Mouse (Mus musculus) CH12.LX (cell line): ENCODE data around the gene Slc39a9. TPM values are rescaled to one million over a fixed set of nuclear protein-coding genes. Genes with fewer than 3 reads are reported as not detected.

Experiments
- DNase-seq: peaks from one replicate; pipeline ENCODE4 v3.0.0-alpha.2; 2013; ENCODE audit errors: extremely low read depth
- H3K27ac ChIP-seq: 2 replicates; pipeline ENCODE4 v1.5.1; 2012; ENCODE audit warnings: low read depth, mild to moderate bottlenecking, control low read depth, moderate library complexity; ENCODE audit not compliant: insufficient read depth
- H3K27me3 ChIP-seq: replicated peaks from 2 replicates; pipeline ENCODE3; 2012; ENCODE audit warnings: inconsistent platforms
- H3K36me3 ChIP-seq, 2 experiments: replicated peaks in 1 of 2; 2 replicates each; pipeline versions ENCODE3 to v1.6.1; 2012; ENCODE audit warnings: inconsistent platforms in 1 of 2, low read length in 1 of 2, mild to moderate bottlenecking in 1 of 2, mixed read lengths in 1 of 2, moderate library complexity in 1 of 2; ENCODE audit not compliant: control insufficient read depth in 1 of 2, insufficient read depth in 1 of 2
- H3K4me1 ChIP-seq, 2 experiments: 2 replicates each; pipeline ENCODE4 v1.6.1; 2012; ENCODE audit warnings: inconsistent platforms in 1 of 2, moderate library complexity in 1 of 2; ENCODE audit not compliant: insufficient read depth in 2 of 2, control insufficient read depth in 1 of 2
- H3K4me2 ChIP-seq: 2 replicates; pipeline ENCODE4 v1.6.1; 2012; ENCODE audit warnings: low read depth, mild to moderate bottlenecking, control low read depth; ENCODE audit not compliant: poor library complexity, insufficient read depth, severe bottlenecking
- H3K4me3 ChIP-seq, 3 experiments: fragments of 150-350 bp in 1 of 3; sonication (generic) in 1 of 3; replicated peaks in 1 of 3; 2 replicates each; pipeline versions ENCODE3 to v1.5.1; 2011 to 2012; ENCODE audit warnings: low read depth in 2 of 3, low read length in 2 of 3, mild to moderate bottlenecking in 2 of 3, moderate library complexity in 2 of 3, control low read depth in 1 of 3, improper control_type of control experiment in 1 of 3, inconsistent platforms in 1 of 3, mixed read lengths in 1 of 3; ENCODE audit not compliant: poor library complexity in 1 of 3
- H3K79me2 ChIP-seq: replicated peaks from 2 replicates; pipeline ENCODE4 v1.6.1; 2012; ENCODE audit warnings: mild to moderate bottlenecking, moderate library complexity; ENCODE audit not compliant: control insufficient read depth, poor library complexity, insufficient read depth, severe bottlenecking; ENCODE audit errors: extremely low read depth
- H3K9ac ChIP-seq: 2 replicates; pipeline ENCODE4 v1.6.1; 2012; ENCODE audit warnings: low read depth, mild to moderate bottlenecking, control low read depth, moderate library complexity; ENCODE audit not compliant: insufficient read depth
- H3K9me3 ChIP-seq: replicated peaks from 2 replicates; pipeline ENCODE3; 2012; ENCODE audit warnings: low read length, inconsistent platforms, mixed read lengths
- BHLHE40 ChIP-seq: IDR thresholded peaks from 2 replicates; pipeline ENCODE4 v1.6.1; 2011; ENCODE audit warnings: mild to moderate bottlenecking, low read depth, low read length, improper control_type of control experiment
- CHD1 ChIP-seq: IDR thresholded peaks from 2 replicates; pipeline ENCODE4 v1.6.1; 2012; ENCODE audit warnings: low read depth, low read length, improper control_type of control experiment, inconsistent platforms
- E2F4 ChIP-seq: IDR thresholded peaks from 2 replicates; pipeline ENCODE4 v1.6.1; 2011; ENCODE audit warnings: low read depth, low read length, improper control_type of control experiment; ENCODE audit not compliant: insufficient replicate concordance
- ELF1 ChIP-seq: IDR thresholded peaks from 2 replicates; pipeline ENCODE4 v1.6.1; 2014; ENCODE audit warnings: low read depth, mild to moderate bottlenecking, inconsistent platforms, low read length, improper control_type of control experiment
- ETS1 ChIP-seq: conservative IDR thresholded peaks from 2 replicates; pipeline ENCODE4 v1.6.1; 2012; ENCODE audit warnings: low read depth, mild to moderate bottlenecking, inconsistent platforms, low read length, improper control_type of control experiment, moderate library complexity
- GABPA ChIP-seq: IDR thresholded peaks from 2 replicates; pipeline ENCODE4 v1.6.1; 2012; ENCODE audit warnings: low read depth, low read length, improper control_type of control experiment, inconsistent platforms; ENCODE audit not compliant: insufficient replicate concordance
- HCFC1 ChIP-seq: IDR thresholded peaks from 2 replicates; pipeline ENCODE4 v1.6.1; 2012; ENCODE audit warnings: low read depth, mild to moderate bottlenecking, inconsistent platforms, low read length, improper control_type of control experiment
- IRF4 ChIP-seq: IDR thresholded peaks from 2 replicates; pipeline ENCODE4 v1.6.1; 2014; ENCODE audit warnings: low read depth, mild to moderate bottlenecking, inconsistent platforms, low read length, improper control_type of control experiment
- JUN ChIP-seq: IDR thresholded peaks from 2 replicates; pipeline ENCODE4 v1.6.1; 2011; ENCODE audit warnings: low read depth, mild to moderate bottlenecking, low read length, improper control_type of control experiment, moderate library complexity; ENCODE audit not compliant: insufficient read depth
- JUND ChIP-seq: conservative IDR thresholded peaks from 2 replicates; pipeline ENCODE4 v1.6.1; 2011; ENCODE audit warnings: low read depth, low read length, improper control_type of control experiment
- MAX ChIP-seq: IDR thresholded peaks from 2 replicates; pipeline ENCODE4 v1.6.1; 2011; ENCODE audit warnings: low read length, improper control_type of control experiment
- MYC ChIP-seq: IDR thresholded peaks from 2 replicates; pipeline ENCODE4 v1.6.1; 2011; ENCODE audit warnings: low read depth, mild to moderate bottlenecking, improper control_type of control experiment, low read length
- NELFE ChIP-seq: IDR thresholded peaks from 2 replicates; pipeline ENCODE4 v1.6.1; 2011; ENCODE audit warnings: low read depth, low read length, improper control_type of control experiment
- NRF1 ChIP-seq: IDR thresholded peaks from 2 replicates; pipeline ENCODE4 v1.6.1; 2014; ENCODE audit warnings: low read depth, mild to moderate bottlenecking, inconsistent platforms, low read length, improper control_type of control experiment, moderate library complexity
- PAX5 ChIP-seq: IDR thresholded peaks from 2 replicates; pipeline ENCODE4 v1.6.1; 2012; ENCODE audit warnings: low read length, inconsistent platforms, mixed read lengths
- POLR2A ChIP-seq: IDR thresholded peaks from 2 replicates; pipeline ENCODE4 v1.6.1; 2011; ENCODE audit warnings: low read depth, mild to moderate bottlenecking, improper control_type of control experiment, low read length
- POLR2AphosphoS2 ChIP-seq: IDR thresholded peaks from 2 replicates; pipeline ENCODE4 v1.6.1; 2011; ENCODE audit warnings: low read depth, low read length, improper control_type of control experiment
- RAD21 ChIP-seq: IDR thresholded peaks from 2 replicates; pipeline ENCODE4 v1.6.1; 2011; ENCODE audit warnings: low read depth, mild to moderate bottlenecking, low read length, improper control_type of control experiment, moderate library complexity
- TBP ChIP-seq: conservative IDR thresholded peaks from 2 replicates; pipeline ENCODE4 v1.6.1; 2011; ENCODE audit warnings: low read depth, low read length, improper control_type of control experiment
- TCF12 ChIP-seq: IDR thresholded peaks from 2 replicates; pipeline ENCODE4 v1.6.1; 2014; ENCODE audit warnings: low read depth, mild to moderate bottlenecking, inconsistent platforms, low read length, improper control_type of control experiment
- USF1 ChIP-seq: IDR thresholded peaks from 2 replicates; pipeline ENCODE4 v1.6.1; 2014; ENCODE audit warnings: low read depth, mild to moderate bottlenecking, inconsistent platforms, low read length, improper control_type of control experiment
- USF2 ChIP-seq: conservative IDR thresholded peaks from 2 replicates; pipeline ENCODE4 v1.6.1; 2011; ENCODE audit warnings: low read depth, low read length, improper control_type of control experiment
- ZC3H11A ChIP-seq: IDR thresholded peaks from 2 replicates; pipeline ENCODE4 v1.6.1; 2012; ENCODE audit warnings: low read depth, mild to moderate bottlenecking, inconsistent platforms, low read length, improper control_type of control experiment
- ZNF384 ChIP-seq: IDR thresholded peaks from 2 replicates; pipeline ENCODE4 v1.6.1; 2012; ENCODE audit warnings: low read depth, low read length, improper control_type of control experiment, inconsistent platforms
- dilution Hi-C: fragments of 300-500 bp; cut with MboI; formaldehyde crosslinking; loops from 2 replicates; pipeline ENCODE4 v1.14.3; 2020; ENCODE audit warnings: low sequenced_read_pairs; ENCODE audit not compliant: extremely low pct_unique_long_range_greater_than_20kb, extremely low pct_ligation_motif_present
- in situ Hi-C: fragments of 300-500 bp; cut with MboI; formaldehyde crosslinking; loops from 3 replicates; pipeline ENCODE4 v1.14.3; 2019; ENCODE audit warnings: low sequenced_read_pairs, low pct_ligation_motif_present, low pct_unique_long_range_greater_than_20kb, mixed read lengths
- polyA plus RNA-seq: library from polyadenylated mRNA; unstranded; fragments of >175 nt; gene quantifications from 2 replicates; pipeline ENCODE4 v1.2.1, GENCODE M21; 2012; ENCODE audit warnings: low read depth; ENCODE audit not compliant: insufficient read length
- total RNA-seq, 2 experiments: library from RNA; depleted of rRNA; stranded (reverse); fragments of 300-350 nt in 1 of 2; fragments of >200 nt in 1 of 2; gene quantifications; 2 replicates each; pipeline ENCODE4 v1.2.3; 2012 to 2014

Slc39a9 gene
- total and polyA plus RNA-seq, 3 experiments: 8.0 to 17.1 (median 9.1) TPM

DNA sequence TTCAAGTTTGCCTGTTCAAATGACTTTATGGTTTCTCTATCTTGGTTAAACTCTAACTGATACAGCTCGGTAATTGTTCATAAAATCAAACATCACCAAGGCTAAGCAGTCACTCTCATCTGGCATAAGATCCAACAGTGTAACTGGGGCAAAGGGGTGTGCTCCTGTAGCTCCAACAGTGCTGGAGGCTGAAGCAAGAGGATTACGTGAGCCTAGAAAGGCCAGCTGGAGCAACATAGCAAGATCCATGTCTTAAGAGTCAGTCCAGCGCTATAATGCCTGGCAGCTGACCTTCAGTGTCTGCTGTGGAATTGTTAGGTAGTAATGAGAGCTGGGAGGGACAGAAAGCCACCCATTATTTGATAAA, 11.0 kb downstream of the Slc39a9 start:
- TF ChIP-seq POLR2A (no peak), HCFC1 (no peak)
- TF ChIP-seq, all 38 proteins: peak for 0
- Histone ChIP-seq H3K27me3 (no peaks in the 10 kb centered on the region), H3K4me3 (no peak overlapping the region), H3K9me3 (no peaks in the 10 kb centered on the region), H3K27ac (no peak overlapping the region), H3K79me2 (peaks cover 12% of the 10 kb centered on the region), H3K4me1 (no peaks in the 10 kb centered on the region), H3K9ac (no peak overlapping the region), H3K36me3 (peaks cover 4 to 46% of the 10 kb centered on the region in 2 experiments), H3K4me2 (no peak overlapping the region)
- dilution Hi-C loops (no loop called here), in situ Hi-C loops (no loop called here)
- no peak for DNase-seq

DNA sequence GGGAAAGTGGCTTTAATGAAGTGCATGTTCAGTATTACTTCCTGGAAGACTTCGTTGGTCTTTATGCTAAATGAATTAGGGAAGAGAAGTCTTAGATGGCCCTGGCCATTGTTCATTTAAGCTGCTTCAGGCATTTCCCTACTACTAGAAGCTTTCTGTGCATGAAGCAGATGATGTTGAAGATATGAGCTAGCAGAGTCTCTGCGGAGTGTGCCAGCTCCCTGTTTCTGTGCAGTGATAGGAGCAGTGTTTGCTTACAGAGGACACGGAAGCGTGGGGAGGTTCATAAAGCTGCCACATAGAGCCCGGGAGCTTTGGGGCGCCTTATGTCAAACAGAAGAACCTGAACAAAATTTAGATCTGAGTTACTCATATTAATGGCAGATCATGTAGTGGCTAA, 15.0 kb downstream of the Slc39a9 start:
- DNase-seq: no peak
- H3K9ac ChIP-seq: no peak overlapping the region
- no peaks in the 10 kb centered on the region for H3K27me3 ChIP-seq
- in situ Hi-C loops: no loop called here
- H3K4me1 ChIP-seq: peaks cover 0 to 9% of the 10 kb centered on the region in 2 experiments; a peak in 1 of 4 replicates
- dilution Hi-C loops: no loop called here
- H3K4me3 ChIP-seq: no peak overlapping the region
- no peak for TF ChIP-seq USF1
- TF ChIP-seq CHD1: no peak
- TF ChIP-seq POLR2AphosphoS2: no peak
- TF ChIP-seq E2F4: no peak
- no peak for TF ChIP-seq TBP
- no peak for TF ChIP-seq GABPA
- TF ChIP-seq POLR2A: no peak
- no peak for TF ChIP-seq NELFE
- no peak for TF ChIP-seq IRF4
- TF ChIP-seq PAX5: no peak
- no peak for TF ChIP-seq RAD21
- no peak for TF ChIP-seq NRF1
- H3K9me3 ChIP-seq: no peaks in the 10 kb centered on the region
- peaks cover 6% of the 10 kb centered on the region for H3K79me2 ChIP-seq
- H3K27ac ChIP-seq: no peak overlapping the region
- H3K4me2 ChIP-seq: no peak overlapping the region
- peaks cover 11 to 45% of the 10 kb centered on the region in 2 experiments for H3K36me3 ChIP-seq

DNA sequence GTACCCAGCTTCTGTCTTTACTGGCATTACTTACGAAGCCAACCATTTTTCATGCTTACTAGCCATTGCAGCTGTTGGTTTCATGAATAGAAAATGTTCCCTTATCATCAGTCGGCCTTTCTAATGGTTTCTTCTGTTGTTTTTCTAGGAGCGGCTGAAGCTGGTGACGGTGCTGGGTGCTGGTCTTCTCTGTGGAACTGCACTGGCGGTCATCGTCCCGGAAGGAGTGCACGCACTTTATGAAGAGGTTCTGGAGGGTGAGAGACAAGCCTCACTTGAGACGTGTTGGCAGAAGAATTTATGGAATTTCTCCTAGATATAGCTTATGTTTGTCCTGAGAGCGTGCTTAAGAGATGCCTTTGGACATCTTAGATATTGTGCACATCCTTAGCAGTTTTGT, 18.6 kb downstream of the Slc39a9 start:
- Histone ChIP-seq H3K27ac (no peak overlapping the region), H3K4me3 (no peak overlapping the region), H3K9me3 (no peaks in the 10 kb centered on the region), H3K79me2 (peaks cover 6% of the 10 kb centered on the region), H3K9ac (no peak overlapping the region), H3K36me3 (peaks cover 30 to 61% of the 10 kb centered on the region in 2 experiments), H3K27me3 (no peaks in the 10 kb centered on the region), H3K4me1 (peaks cover 0 to 9% of the 10 kb centered on the region in 2 experiments; a peak in 1 of 4 replicates), H3K4me2 (no peak overlapping the region)
- no peak for TF ChIP-seq NRF1
- no peak for TF ChIP-seq TCF12
- TF ChIP-seq ELF1: no peak
- no peak for TF ChIP-seq MYC
- TF ChIP-seq ETS1: no peak
- TF ChIP-seq CHD1: no peak
- TF ChIP-seq NELFE: no peak
- no peak for TF ChIP-seq E2F4
- no peak for TF ChIP-seq JUND
- TF ChIP-seq GABPA: no peak
- TF ChIP-seq BHLHE40: no peak
- TF ChIP-seq TBP: no peak
- no peak for TF ChIP-seq POLR2AphosphoS2
- TF ChIP-seq JUN: no peak
- no peak for TF ChIP-seq ZC3H11A
- TF ChIP-seq ZNF384: no peak
- TF ChIP-seq MAX: no peak
- no peak for TF ChIP-seq USF2
- DNase-seq: no peak
- in situ Hi-C loops (no loop called here), dilution Hi-C loops (no loop called here)
